Mouse (Mus musculus): ENCODE measurements at regions not wholly inside any gene's neighbourhood (a gene's known extent, or its start where the extent isn't known, plus 50 kb on each side); places are given as distances from the start of the nearest gene placed in this dataset.
A peak's percentile ranks its signal among the peaks of the same experiment; 100 is the strongest.
"Not testable (repeated sequence)": the region's sequence is repeated elsewhere in the genome, so short reads cannot be mapped to it uniquely, and the experiment has no call there.

DNA sequence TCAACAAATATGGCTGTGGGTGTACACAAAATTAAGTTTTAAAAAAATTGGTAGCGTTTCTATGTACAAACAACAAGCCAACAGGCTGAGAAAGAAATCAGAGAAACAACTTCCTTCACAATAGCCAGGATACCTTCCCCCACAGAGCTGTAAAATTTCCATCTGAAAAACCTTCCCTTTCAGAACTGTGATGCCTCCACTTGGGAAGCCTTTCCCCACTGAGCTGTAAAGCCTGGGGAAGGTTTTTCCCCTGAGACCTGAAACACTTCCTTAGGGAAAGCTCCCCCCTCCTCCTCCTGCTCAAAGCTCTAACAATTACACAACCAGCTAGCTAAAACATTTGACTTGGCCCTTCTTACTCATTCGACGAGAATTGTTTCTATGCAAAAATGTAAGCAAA, 245.5 kb upstream of the Zfp960 start:
- no peaks in the 10 kb centered on the region for H3K27me3 ChIP-seq (ENCODE audit: control insufficient read depth, insufficient read depth, low read length)
- no peaks in the 10 kb centered on the region for H3K9me3 ChIP-seq (ENCODE audit: control insufficient read depth, low read length)
- no peak for DNase-seq (ENCODE audit: low spot score)
- no peak overlapping the region for H3K27ac ChIP-seq (ENCODE audit: low read depth, low read length)
- 28% methylated on average over 3 of the region's 3 CpGs for WGBS
- H3K9ac ChIP-seq (ENCODE audit: low read length): no peak overlapping the region
- no peak for ATAC-seq (replicated peaks; ENCODE audit: low FRiP score)
- H3K36me3 ChIP-seq (ENCODE audit: control insufficient read depth, insufficient read depth, low read length): no peaks in the 10 kb centered on the region
- no peaks in the 10 kb centered on the region for H3K4me1 ChIP-seq (replicated peaks; ENCODE audit: control insufficient read depth, insufficient read depth, low read length)
- no peak overlapping the region for H3K4me3 ChIP-seq (ENCODE audit: low read depth, low read length)
- no peak overlapping the region for H3K4me2 ChIP-seq (ENCODE audit: low read depth, low read length, severe bottlenecking)

DNA sequence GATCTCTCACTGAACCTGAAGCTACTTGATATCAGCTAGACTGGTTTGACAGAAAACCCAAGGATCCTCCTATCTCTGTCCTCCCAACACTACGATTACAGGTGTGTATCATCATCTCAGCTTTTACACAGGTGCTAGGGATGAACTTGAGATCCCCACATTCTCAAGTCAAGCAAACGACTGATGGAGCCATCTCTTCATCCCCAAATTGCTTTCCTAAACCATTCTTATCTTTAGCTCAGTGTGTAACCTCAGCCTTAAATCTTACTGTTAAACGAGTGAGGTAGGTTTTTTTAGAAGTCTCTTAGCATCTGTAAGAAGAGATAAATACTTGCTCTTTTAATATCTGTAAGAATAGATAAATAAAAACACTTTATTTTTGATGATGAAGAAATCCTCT, 242.2 kb upstream of the Zfp960 start:
- no peak for ATAC-seq (replicated peaks; ENCODE audit: low FRiP score)
- no peak overlapping the region for H3K9ac ChIP-seq (ENCODE audit: low read length)
- no peaks in the 10 kb centered on the region for H3K27me3 ChIP-seq (ENCODE audit: control insufficient read depth, insufficient read depth, low read length)
- WGBS: 86% methylated on average over 3 of the region's 3 CpGs
- H3K4me1 ChIP-seq (replicated peaks; ENCODE audit: control insufficient read depth, insufficient read depth, low read length): no peaks in the 10 kb centered on the region
- no peak overlapping the region for H3K4me2 ChIP-seq (ENCODE audit: low read depth, low read length, severe bottlenecking)
- no peak overlapping the region for H3K4me3 ChIP-seq (ENCODE audit: low read depth, low read length)
- H3K9me3 ChIP-seq (ENCODE audit: control insufficient read depth, low read length): no peaks in the 10 kb centered on the region
- H3K36me3 ChIP-seq (ENCODE audit: control insufficient read depth, insufficient read depth, low read length): no peaks in the 10 kb centered on the region
- DNase-seq (ENCODE audit: low spot score): no peak
- H3K27ac ChIP-seq (ENCODE audit: low read depth, low read length): no peak overlapping the region

DNA sequence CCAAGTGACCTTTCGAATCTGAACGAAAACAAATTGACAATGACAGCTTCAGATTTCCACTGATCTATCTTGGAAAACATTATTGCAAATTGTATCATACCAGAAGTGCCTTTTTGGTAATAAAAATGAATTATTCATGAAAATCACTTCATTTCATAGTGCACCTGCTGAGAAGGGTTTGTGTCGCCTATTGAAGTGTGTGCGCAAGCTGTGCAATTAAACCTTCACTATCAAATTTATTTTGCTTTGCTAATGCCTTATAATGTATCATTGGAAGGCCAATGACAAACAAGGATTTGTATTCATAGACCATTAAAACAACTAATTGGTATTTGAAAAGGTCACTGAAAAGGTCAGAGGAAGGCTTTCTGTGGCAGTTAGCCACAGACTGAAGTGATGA, 224.8 kb upstream of the Zfp960 start:
- ATAC-seq (replicated peaks; ENCODE audit: low FRiP score) (no peak), DNase-seq (ENCODE audit: low spot score) (no peak)
- Histone ChIP-seq H3K4me3 (ENCODE audit: low read depth, low read length) (no peak overlapping the region), H3K27ac (ENCODE audit: low read depth, low read length) (no peak overlapping the region), H3K9me3 (ENCODE audit: control insufficient read depth, low read length) (no peaks in the 10 kb centered on the region), H3K36me3 (ENCODE audit: control insufficient read depth, insufficient read depth, low read length) (no peaks in the 10 kb centered on the region), H3K9ac (ENCODE audit: low read length) (no peak overlapping the region), H3K4me2 (ENCODE audit: low read depth, low read length, severe bottlenecking) (no peak overlapping the region), H3K27me3 (ENCODE audit: control insufficient read depth, insufficient read depth, low read length) (no peaks in the 10 kb centered on the region), H3K4me1 (replicated peaks; ENCODE audit: control insufficient read depth, insufficient read depth, low read length) (no peaks in the 10 kb centered on the region)
- 80% methylated on average over 4 of the region's 4 CpGs for WGBS

DNA sequence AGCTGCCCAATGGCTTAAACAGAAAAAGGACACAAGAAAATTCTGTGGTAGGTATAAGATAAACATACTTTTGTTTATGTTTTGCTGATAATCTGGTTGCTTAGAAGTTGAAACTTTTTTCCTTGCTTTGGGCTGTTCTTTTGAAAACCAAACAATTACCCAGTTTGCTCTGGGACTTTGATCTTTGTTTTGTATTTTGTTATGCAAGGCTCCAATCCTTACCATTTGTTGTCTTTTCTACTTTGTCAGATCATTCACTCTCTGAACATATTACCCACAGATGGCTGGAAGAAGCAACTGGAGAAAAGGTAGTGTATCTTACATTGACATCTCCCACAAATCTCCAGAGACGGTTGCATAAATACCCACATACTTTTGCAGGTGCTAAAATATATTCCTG, 203.1 kb upstream of the Zfp960 start:
- H3K9me3 ChIP-seq (ENCODE audit: control insufficient read depth, low read length): no peaks in the 10 kb centered on the region
- 71% methylated on average over 1 of the region's 1 CpGs for WGBS
- H3K9ac ChIP-seq (ENCODE audit: low read length): no peak overlapping the region
- no peaks in the 10 kb centered on the region for H3K4me1 ChIP-seq (replicated peaks; ENCODE audit: control insufficient read depth, insufficient read depth, low read length)
- H3K4me2 ChIP-seq (ENCODE audit: low read depth, low read length, severe bottlenecking): no peak overlapping the region
- H3K27ac ChIP-seq (ENCODE audit: low read depth, low read length): no peak overlapping the region
- DNase-seq (ENCODE audit: low spot score) (no peak), ATAC-seq (replicated peaks; ENCODE audit: low FRiP score) (no peak)
- H3K4me3 ChIP-seq (ENCODE audit: low read depth, low read length): no peak overlapping the region
- no peaks in the 10 kb centered on the region for H3K27me3 ChIP-seq (ENCODE audit: control insufficient read depth, insufficient read depth, low read length)
- no peaks in the 10 kb centered on the region for H3K36me3 ChIP-seq (ENCODE audit: control insufficient read depth, insufficient read depth, low read length)

DNA sequence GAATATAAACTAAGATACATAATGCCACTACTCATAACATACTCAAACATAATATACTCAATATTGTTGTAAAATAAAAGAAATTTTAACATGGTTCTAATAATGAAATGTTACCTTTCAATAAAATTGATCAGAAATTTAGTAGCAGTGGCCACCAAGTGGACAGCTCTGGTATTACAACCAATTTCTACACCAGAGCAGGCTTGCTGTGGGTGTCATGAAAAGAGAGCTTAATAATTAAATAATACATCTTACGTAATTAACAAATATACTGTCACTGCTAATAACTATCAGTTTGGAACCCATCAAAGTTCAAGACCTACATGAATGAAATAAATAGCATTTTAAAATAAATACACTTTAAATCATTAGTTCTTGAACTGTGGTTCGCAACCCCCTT, 163.1 kb upstream of the Zfp960 start:
- ATAC-seq (replicated peaks; ENCODE audit: low FRiP score) (0 out of 2 replicates have a peak, but pooled peaks have one; percentile 21), DNase-seq (ENCODE audit: low spot score) (no peak)
- H3K4me3 ChIP-seq (ENCODE audit: low read depth, low read length): no peak overlapping the region
- no peak overlapping the region for H3K4me2 ChIP-seq (ENCODE audit: low read depth, low read length, severe bottlenecking)
- 79% methylated on average over 2 of the region's 2 CpGs for WGBS
- H3K9me3 ChIP-seq (ENCODE audit: control insufficient read depth, low read length): no peaks in the 10 kb centered on the region
- no peak overlapping the region for H3K27ac ChIP-seq (ENCODE audit: low read depth, low read length)
- no peaks in the 10 kb centered on the region for H3K36me3 ChIP-seq (ENCODE audit: control insufficient read depth, insufficient read depth, low read length)
- H3K9ac ChIP-seq (ENCODE audit: low read length): no peak overlapping the region
- H3K4me1 ChIP-seq (replicated peaks; ENCODE audit: control insufficient read depth, insufficient read depth, low read length): no peaks in the 10 kb centered on the region
- H3K27me3 ChIP-seq (ENCODE audit: control insufficient read depth, insufficient read depth, low read length): no peaks in the 10 kb centered on the region

DNA sequence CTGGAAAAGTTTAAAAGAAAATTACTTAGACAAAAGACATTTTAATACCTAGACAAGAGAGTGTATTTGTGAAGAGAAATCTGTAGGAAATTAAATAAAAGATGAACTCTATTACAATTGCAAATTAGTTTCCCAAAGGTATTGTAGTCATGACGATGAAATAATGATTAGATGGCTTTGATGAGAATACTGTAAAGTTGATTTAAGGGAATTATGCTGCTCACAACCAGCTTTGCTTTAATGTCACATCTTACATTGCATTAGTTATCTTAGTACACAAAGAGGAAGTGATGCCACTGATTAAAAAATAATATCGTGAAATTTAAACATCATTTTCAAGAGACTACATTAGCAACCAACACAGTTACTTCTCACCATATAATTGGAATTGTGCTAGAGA, 145.7 kb upstream of the Zfp960 start:
- no peaks in the 10 kb centered on the region for H3K9me3 ChIP-seq (ENCODE audit: control insufficient read depth, low read length)
- ATAC-seq (replicated peaks; ENCODE audit: low FRiP score) (no peak), DNase-seq (ENCODE audit: low spot score) (no peak)
- 91% methylated on average over 2 of the region's 2 CpGs for WGBS
- no peaks in the 10 kb centered on the region for H3K27me3 ChIP-seq (ENCODE audit: control insufficient read depth, insufficient read depth, low read length)
- H3K4me2 ChIP-seq (ENCODE audit: low read depth, low read length, severe bottlenecking): no peak overlapping the region
- H3K9ac ChIP-seq (ENCODE audit: low read length): no peak overlapping the region
- H3K36me3 ChIP-seq (ENCODE audit: control insufficient read depth, insufficient read depth, low read length): no peaks in the 10 kb centered on the region
- no peak overlapping the region for H3K27ac ChIP-seq (ENCODE audit: low read depth, low read length)
- H3K4me1 ChIP-seq (replicated peaks; ENCODE audit: control insufficient read depth, insufficient read depth, low read length): no peaks in the 10 kb centered on the region
- H3K4me3 ChIP-seq (ENCODE audit: low read depth, low read length): no peak overlapping the region

DNA sequence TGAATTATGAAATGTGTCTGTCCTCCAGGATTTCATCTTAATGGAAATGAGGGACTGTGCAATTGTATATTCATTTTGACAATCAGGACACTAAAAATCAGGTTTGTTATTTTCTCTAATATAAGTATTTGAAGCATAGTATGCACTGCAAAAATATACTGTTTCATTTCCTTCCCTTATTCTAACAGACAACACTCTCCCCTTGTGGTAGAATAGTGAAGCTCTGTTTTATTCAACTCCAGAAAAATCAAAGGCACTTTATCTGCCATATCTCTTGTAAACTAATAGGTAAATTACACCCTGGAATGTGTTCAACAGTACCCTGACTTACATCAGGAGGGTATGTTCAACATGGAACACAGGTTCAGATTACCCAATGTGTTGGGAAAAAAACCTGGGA, 137.7 kb upstream of the Zfp960 start:
- no peak for DNase-seq (ENCODE audit: low spot score)
- Histone ChIP-seq H3K9me3 (ENCODE audit: control insufficient read depth, low read length) (no peaks in the 10 kb centered on the region), H3K27me3 (ENCODE audit: control insufficient read depth, insufficient read depth, low read length) (no peaks in the 10 kb centered on the region), H3K27ac (ENCODE audit: low read depth, low read length) (no peak overlapping the region), H3K4me1 (replicated peaks; ENCODE audit: control insufficient read depth, insufficient read depth, low read length) (no peaks in the 10 kb centered on the region; the same call in 1 of the 2 replicates), H3K36me3 (ENCODE audit: control insufficient read depth, insufficient read depth, low read length) (no peaks in the 10 kb centered on the region), H3K9ac (ENCODE audit: low read length) (no peak overlapping the region), H3K4me2 (ENCODE audit: low read depth, low read length, severe bottlenecking) (no peak overlapping the region), H3K4me3 (ENCODE audit: low read depth, low read length) (no peak overlapping the region)
- no peak for ATAC-seq (replicated peaks; ENCODE audit: low FRiP score)

DNA sequence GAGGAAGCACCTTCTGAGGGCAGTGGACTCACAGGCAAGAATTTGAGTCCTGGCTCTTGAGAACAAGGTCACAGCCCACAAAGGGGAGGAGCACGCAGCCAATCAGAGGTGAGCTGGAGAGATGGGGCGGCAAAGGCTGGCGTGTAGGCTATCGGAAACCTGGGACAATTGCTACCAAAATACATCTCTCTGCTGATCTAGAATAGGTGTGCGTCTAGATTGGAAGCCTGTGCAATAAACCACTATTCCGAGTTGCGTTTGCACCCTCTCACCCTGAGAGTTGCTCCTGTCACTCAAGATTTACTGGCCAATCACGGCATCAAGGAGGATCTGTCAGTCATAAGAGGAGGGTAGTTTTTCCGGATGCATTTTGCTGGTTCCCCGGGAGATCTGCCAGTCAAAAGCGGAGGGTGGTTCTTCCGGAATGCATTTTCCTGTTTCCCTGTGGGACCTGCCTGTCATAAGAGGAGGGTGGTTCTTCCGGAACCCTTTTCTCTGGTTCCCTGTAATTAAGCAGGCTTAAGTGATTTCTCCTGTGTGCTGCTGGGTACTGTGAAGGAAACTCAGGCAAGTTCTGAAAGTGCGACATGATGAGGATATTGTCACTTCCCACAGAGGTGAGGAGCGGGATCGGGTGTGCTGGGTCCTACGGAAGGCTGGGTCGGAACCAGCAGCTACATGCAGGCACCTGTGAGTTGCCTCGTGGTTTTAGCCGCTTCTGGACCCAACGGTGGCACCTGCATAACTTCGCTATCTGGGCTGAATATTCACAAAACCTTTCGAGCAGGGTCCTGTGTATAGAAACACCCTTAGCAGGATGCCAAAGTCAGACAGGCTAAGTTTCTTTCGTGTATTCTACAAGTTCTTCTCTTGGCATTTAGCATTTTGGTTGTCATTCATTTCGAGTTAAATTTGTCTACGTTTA, 112.6 kb upstream of the Zfp960 start:
- H3K27ac ChIP-seq (ENCODE audit: low read depth, low read length); H3K27me3 ChIP-seq (ENCODE audit: control insufficient read depth, insufficient read depth, low read length); H3K36me3 ChIP-seq (ENCODE audit: control insufficient read depth, insufficient read depth, low read length); H3K4me1 ChIP-seq (replicated peaks; ENCODE audit: control insufficient read depth, insufficient read depth, low read length); H3K9me3 ChIP-seq (ENCODE audit: control insufficient read depth, low read length): not testable (repeated sequence)
- Histone ChIP-seq H3K4me2 (ENCODE audit: low read depth, low read length, severe bottlenecking) (peak overlapping the region; percentile 27; the same call in 1 of the 2 replicates), H3K9ac (ENCODE audit: low read length) (peak overlapping the region; percentile 41; the same call in 1 of the 2 replicates), H3K4me3 (ENCODE audit: low read depth, low read length) (peak overlapping the region; percentile 42)
- DNase-seq (ENCODE audit: low spot score): peak; percentile 85
- ATAC-seq (replicated peaks; ENCODE audit: low FRiP score): peak; percentile 99
- 4% methylated on average over 22 of the region's 26 CpGs for WGBS

DNA sequence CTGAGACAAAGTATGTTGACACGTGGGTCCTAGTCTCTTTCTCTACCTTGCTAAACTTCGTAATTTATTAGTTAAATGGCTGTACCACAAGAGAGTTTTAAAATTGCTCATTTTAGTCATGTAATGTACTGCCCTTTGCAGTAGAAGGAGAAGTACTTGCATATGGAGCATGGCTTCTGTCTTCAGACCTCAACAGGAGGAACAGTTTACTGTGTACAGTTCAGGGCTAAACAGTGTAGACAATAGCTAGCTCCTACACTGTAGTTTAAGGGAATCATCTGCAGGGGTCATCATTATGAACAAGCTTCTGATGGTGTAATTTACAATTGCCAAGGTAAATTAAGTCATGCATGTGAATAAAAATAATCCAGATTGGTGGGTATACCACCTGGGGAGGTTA, 111.8 kb upstream of the Zfp960 start:
- H3K27ac ChIP-seq (ENCODE audit: low read depth, low read length); DNase-seq (ENCODE audit: low spot score); H3K4me1 ChIP-seq (replicated peaks; ENCODE audit: control insufficient read depth, insufficient read depth, low read length); H3K9ac ChIP-seq (ENCODE audit: low read length); H3K9me3 ChIP-seq (ENCODE audit: control insufficient read depth, low read length); H3K36me3 ChIP-seq (ENCODE audit: control insufficient read depth, insufficient read depth, low read length); H3K27me3 ChIP-seq (ENCODE audit: control insufficient read depth, insufficient read depth, low read length); ATAC-seq (replicated peaks; ENCODE audit: low FRiP score): not testable (repeated sequence)
- Histone ChIP-seq H3K4me3 (ENCODE audit: low read depth, low read length) (peak overlapping the region; percentile 42; the same call in 1 of the 2 replicates), H3K4me2 (ENCODE audit: low read depth, low read length, severe bottlenecking) (peak overlapping the region; percentile 26; the same call in 1 of the 2 replicates)
- WGBS: 29% methylated on average over 2 of the region's 2 CpGs
